Mouse (Mus musculus) CH12.LX (cell line): Measurements from ENCODE around the gene Nhlh1. TPM values are rescaled to one million over a fixed set of nuclear protein-coding genes. Genes with fewer than 3 reads are reported as not detected.
A peak's percentile ranks its signal among the peaks of the same experiment; 100 is the strongest.

Source experiments
- DNase-seq: peaks from one replicate; pipeline ENCODE4 v3.0.0-alpha.2; 2013; ENCODE audit errors: extremely low read depth
- H3K27ac ChIP-seq: 2 replicates; pipeline ENCODE4 v1.5.1; 2012; ENCODE audit warnings: low read depth, mild to moderate bottlenecking, control low read depth, moderate library complexity; ENCODE audit not compliant: insufficient read depth
- H3K27me3 ChIP-seq: replicated peaks from 2 replicates; pipeline ENCODE3; 2012; ENCODE audit warnings: inconsistent platforms
- H3K36me3 ChIP-seq, 2 experiments: replicated peaks in 1 of 2; 2 replicates each; pipeline versions ENCODE3 to v1.6.1; 2012; ENCODE audit warnings: inconsistent platforms in 1 of 2, low read length in 1 of 2, mild to moderate bottlenecking in 1 of 2, mixed read lengths in 1 of 2, moderate library complexity in 1 of 2; ENCODE audit not compliant: control insufficient read depth in 1 of 2, insufficient read depth in 1 of 2
- H3K4me1 ChIP-seq, 2 experiments: 2 replicates each; pipeline ENCODE4 v1.6.1; 2012; ENCODE audit warnings: inconsistent platforms in 1 of 2, moderate library complexity in 1 of 2; ENCODE audit not compliant: insufficient read depth in 2 of 2, control insufficient read depth in 1 of 2
- H3K4me2 ChIP-seq: 2 replicates; pipeline ENCODE4 v1.6.1; 2012; ENCODE audit warnings: low read depth, mild to moderate bottlenecking, control low read depth; ENCODE audit not compliant: poor library complexity, insufficient read depth, severe bottlenecking
- H3K4me3 ChIP-seq, 3 experiments: fragments of 150-350 bp in 1 of 3; sonication (generic) in 1 of 3; replicated peaks in 1 of 3; 2 replicates each; pipeline versions ENCODE3 to v1.5.1; 2011 to 2012; ENCODE audit warnings: low read depth in 2 of 3, low read length in 2 of 3, mild to moderate bottlenecking in 2 of 3, moderate library complexity in 2 of 3, control low read depth in 1 of 3, improper control_type of control experiment in 1 of 3, inconsistent platforms in 1 of 3, mixed read lengths in 1 of 3; ENCODE audit not compliant: poor library complexity in 1 of 3
- H3K79me2 ChIP-seq: replicated peaks from 2 replicates; pipeline ENCODE4 v1.6.1; 2012; ENCODE audit warnings: mild to moderate bottlenecking, moderate library complexity; ENCODE audit not compliant: control insufficient read depth, poor library complexity, insufficient read depth, severe bottlenecking; ENCODE audit errors: extremely low read depth
- H3K9ac ChIP-seq: 2 replicates; pipeline ENCODE4 v1.6.1; 2012; ENCODE audit warnings: low read depth, mild to moderate bottlenecking, control low read depth, moderate library complexity; ENCODE audit not compliant: insufficient read depth
- H3K9me3 ChIP-seq: replicated peaks from 2 replicates; pipeline ENCODE3; 2012; ENCODE audit warnings: low read length, inconsistent platforms, mixed read lengths
- BHLHE40 ChIP-seq: IDR thresholded peaks from 2 replicates; pipeline ENCODE4 v1.6.1; 2011; ENCODE audit warnings: mild to moderate bottlenecking, low read depth, low read length, improper control_type of control experiment
- CHD2 ChIP-seq: IDR thresholded peaks from 2 replicates; pipeline ENCODE4 v1.6.1; 2011; ENCODE audit warnings: low read length, improper control_type of control experiment
- CTCF ChIP-seq, 2 experiments: IDR thresholded peaks in 1 of 2; conservative IDR thresholded peaks in 1 of 2; 2 replicates each; pipeline ENCODE4 v1.5.1; 2011 to 2012; ENCODE audit warnings: low read depth in 2 of 2, low read length in 2 of 2, improper control_type of control experiment in 1 of 2, inconsistent platforms in 1 of 2, mild to moderate bottlenecking in 1 of 2, moderate library complexity in 1 of 2
- E2F4 ChIP-seq: IDR thresholded peaks from 2 replicates; pipeline ENCODE4 v1.6.1; 2011; ENCODE audit warnings: low read depth, low read length, improper control_type of control experiment; ENCODE audit not compliant: insufficient replicate concordance
- EP300 ChIP-seq: IDR thresholded peaks from 2 replicates; pipeline ENCODE4 v1.6.1; 2011; ENCODE audit warnings: low read length, improper control_type of control experiment
- MAZ ChIP-seq: IDR thresholded peaks from 2 replicates; pipeline ENCODE4 v1.6.1; 2012; ENCODE audit warnings: low read depth, mild to moderate bottlenecking, inconsistent platforms, low read length, improper control_type of control experiment, moderate library complexity
- MYC ChIP-seq: IDR thresholded peaks from 2 replicates; pipeline ENCODE4 v1.6.1; 2011; ENCODE audit warnings: low read depth, mild to moderate bottlenecking, improper control_type of control experiment, low read length
- POLR2AphosphoS2 ChIP-seq: IDR thresholded peaks from 2 replicates; pipeline ENCODE4 v1.6.1; 2011; ENCODE audit warnings: low read depth, low read length, improper control_type of control experiment
- RAD21 ChIP-seq: IDR thresholded peaks from 2 replicates; pipeline ENCODE4 v1.6.1; 2011; ENCODE audit warnings: low read depth, mild to moderate bottlenecking, low read length, improper control_type of control experiment, moderate library complexity
- RCOR1 ChIP-seq: conservative IDR thresholded peaks from 2 replicates; pipeline ENCODE4 v1.6.1; 2012; ENCODE audit warnings: low read depth, mild to moderate bottlenecking, inconsistent platforms, low read length, improper control_type of control experiment
- SIN3A ChIP-seq: IDR thresholded peaks from 2 replicates; pipeline ENCODE4 v1.6.1; 2012; ENCODE audit warnings: low read length, improper control_type of control experiment, inconsistent platforms
- SMC3 ChIP-seq: IDR thresholded peaks from 2 replicates; pipeline ENCODE4 v1.6.1; 2011; ENCODE audit warnings: low read depth, low read length, improper control_type of control experiment
- TBP ChIP-seq: conservative IDR thresholded peaks from 2 replicates; pipeline ENCODE4 v1.6.1; 2011; ENCODE audit warnings: low read depth, low read length, improper control_type of control experiment
- UBTF ChIP-seq: IDR thresholded peaks from 2 replicates; pipeline ENCODE4 v1.6.1; 2012; ENCODE audit warnings: low read depth, mild to moderate bottlenecking, inconsistent platforms, low read length, improper control_type of control experiment, moderate library complexity
- USF2 ChIP-seq: conservative IDR thresholded peaks from 2 replicates; pipeline ENCODE4 v1.6.1; 2011; ENCODE audit warnings: low read depth, low read length, improper control_type of control experiment
- dilution Hi-C: fragments of 300-500 bp; cut with MboI; formaldehyde crosslinking; loops from 2 replicates; pipeline ENCODE4 v1.14.3; 2020; ENCODE audit warnings: low sequenced_read_pairs; ENCODE audit not compliant: extremely low pct_unique_long_range_greater_than_20kb, extremely low pct_ligation_motif_present
- in situ Hi-C: fragments of 300-500 bp; cut with MboI; formaldehyde crosslinking; loops from 3 replicates; pipeline ENCODE4 v1.14.3; 2019; ENCODE audit warnings: low sequenced_read_pairs, low pct_ligation_motif_present, low pct_unique_long_range_greater_than_20kb, mixed read lengths
- polyA plus RNA-seq: library from polyadenylated mRNA; unstranded; fragments of >175 nt; gene quantifications from 2 replicates; pipeline ENCODE4 v1.2.1, GENCODE M21; 2012; ENCODE audit warnings: low read depth; ENCODE audit not compliant: insufficient read length
- total RNA-seq, 2 experiments: library from RNA; depleted of rRNA; stranded (reverse); fragments of 300-350 nt in 1 of 2; fragments of >200 nt in 1 of 2; gene quantifications; 2 replicates each; pipeline ENCODE4 v1.2.3; 2012 to 2014

Nhlh1 gene
- total and polyA plus RNA-seq, 3 experiments, result not detected

- peaks cover 0 to 12% of the 10 kb centered on the region in 2 experiments; a peak in 2 of 4 replicates for H3K4me1 ChIP-seq
- TF ChIP-seq CTCF (conservative IDR thresholded peaks at IDR 0.05 in 1 of 2, IDR thresholded peaks at IDR 0.05 in 1 of 2; ENCODE audit: low read depth in 2 of 2, low read length in 2 of 2) (peak; percentile 39 to 72; a peak in 3 of 4 replicates), MAZ (no peak), SMC3 (peak; percentile 67), RAD21 (peak; percentile 36)
- H3K9ac ChIP-seq, result no peak overlapping the region
- no peaks in the 10 kb centered on the region for H3K27me3 ChIP-seq
- in situ Hi-C loops (no loop called here), dilution Hi-C loops (no loop called here)
- H3K27ac ChIP-seq, result no peak overlapping the region
- H3K4me3 ChIP-seq, result no peak overlapping the region
- no peak overlapping the region for H3K4me2 ChIP-seq
- no peaks in the 10 kb centered on the region for H3K9me3 ChIP-seq
- H3K36me3 ChIP-seq, result peaks cover 15 to 59% of the 10 kb centered on the region in 2 experiments
- H3K79me2 ChIP-seq, result no peaks in the 10 kb centered on the region
- DNase-seq, result peak; percentile 63
Observed at GRCm38 (mm10) chr1:172012030-172012429, 45.3 kb downstream of the Nhlh1 start.

DNA sequence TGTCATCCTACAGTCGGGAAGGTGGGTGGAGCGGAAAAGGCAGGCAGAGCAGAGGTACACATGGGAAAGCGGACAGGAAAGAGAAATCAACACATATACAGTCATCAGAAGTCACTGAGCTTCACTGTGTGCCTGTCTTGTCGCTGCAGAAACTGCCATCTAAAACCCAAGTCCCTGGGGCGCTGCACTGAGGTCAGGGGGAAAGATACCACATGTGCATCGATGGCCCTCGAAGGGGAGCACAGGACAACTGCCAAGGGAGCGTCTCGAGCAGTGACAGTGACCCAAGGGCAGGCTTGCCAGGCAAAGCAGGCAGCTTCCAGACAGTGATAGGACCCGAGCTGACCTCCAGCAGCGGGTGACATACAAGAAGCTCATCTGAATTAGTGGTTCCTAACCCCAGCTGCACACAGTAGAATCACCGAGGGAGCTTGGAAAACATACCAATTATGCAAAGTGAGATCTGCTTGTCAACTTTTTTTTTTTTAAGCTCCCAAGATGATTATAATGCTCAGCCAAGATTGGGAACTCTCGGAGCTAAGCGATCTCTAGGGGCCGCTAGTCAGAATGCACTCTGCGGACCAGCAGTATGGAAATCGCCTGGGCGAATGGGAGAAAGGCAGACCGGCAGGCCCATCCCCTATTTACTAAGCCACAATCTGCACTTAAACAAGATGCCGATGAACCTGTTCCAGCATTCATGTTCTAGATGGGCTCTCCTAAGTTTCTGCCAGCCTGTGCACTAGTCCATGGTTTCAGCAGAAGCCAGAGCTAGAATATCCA lies 47.1 kb downstream of the Nhlh1 start:
- dilution Hi-C loops, result no loop called here
- Histone ChIP-seq H3K79me2 (no peaks in the 10 kb centered on the region), H3K9me3 (no peaks in the 10 kb centered on the region)
- TF ChIP-seq EP300 (no peak), BHLHE40 (no peak), POLR2AphosphoS2 (no peak), MYC (no peak), SIN3A (no peak), USF2 (no peak), CHD2 (no peak), TBP (no peak), E2F4 (no peak), UBTF (no peak), RCOR1 (no peak)
- TF ChIP-seq, all 38 proteins: peak for 0
- Histone ChIP-seq H3K27ac (no peak overlapping the region), H3K4me3 (no peak overlapping the region), H3K9ac (no peak overlapping the region), H3K4me1 (no peaks in the 10 kb centered on the region), H3K27me3 (no peaks in the 10 kb centered on the region), H3K4me2 (no peak overlapping the region), H3K36me3 (peaks cover 19 to 75% of the 10 kb centered on the region in 2 experiments)
- DNase-seq, result no peak
- in situ Hi-C loops, result no loop called here
